Mouse (Mus musculus): Measurements from ENCODE around the gene Sorbs2. TPM values are rescaled to one million over a fixed set of nuclear protein-coding genes. Genes with fewer than 3 reads are reported as not detected.

Sorbs2 gene
- polyA plus RNA-seq, 1 experiment from 2014 or later: 54.8 TPM

GRCm38 (mm10) chr8:45673149-45673548 is 165.6 kb downstream of the Sorbs2 start:
- H3K4me1 ChIP-seq (ENCODE audit: control insufficient read depth, insufficient read depth, low read length): no peaks in the 10 kb centered on the region
- no peak overlapping the region for H3K9ac ChIP-seq (ENCODE audit: low read depth, low read length)
- ATAC-seq (ENCODE audit: low FRiP score, low TSS enrichment): no peak
- no peak overlapping the region for H3K4me3 ChIP-seq (ENCODE audit: low read length)
- no peak overlapping the region for H3K4me2 ChIP-seq (replicated peaks; ENCODE audit: low read depth, low read length)
- WGBS: 88% methylated on average over 4 of the region's 4 CpGs
- no peaks in the 10 kb centered on the region for H3K9me3 ChIP-seq (ENCODE audit: control insufficient read depth, low read length)
- 0 out of 2 replicates have a peak, but pooled peaks cover 2% of the 10 kb centered on the region for H3K27me3 ChIP-seq (ENCODE audit: control insufficient read depth, insufficient read depth, low read length)
- no peak overlapping the region for H3K27ac ChIP-seq (ENCODE audit: low read depth, low read length)
- no peaks in the 10 kb centered on the region for H3K36me3 ChIP-seq (ENCODE audit: control insufficient read depth, insufficient read depth, low read length)

GRCm38 (mm10) chr8:45675821-45676279 is 168.3 kb downstream of the Sorbs2 start:
- H3K4me2 ChIP-seq (replicated peaks; ENCODE audit: low read depth, low read length): no peak overlapping the region
- H3K4me3 ChIP-seq (ENCODE audit: low read length): no peak overlapping the region
- no peaks in the 10 kb centered on the region for H3K9me3 ChIP-seq (ENCODE audit: control insufficient read depth, low read length)
- 75% methylated on average over 6 of the region's 6 CpGs for WGBS
- H3K36me3 ChIP-seq (ENCODE audit: control insufficient read depth, insufficient read depth, low read length): no peaks in the 10 kb centered on the region
- no peak; the same call in 1 of the 2 replicates for ATAC-seq (ENCODE audit: low FRiP score, low TSS enrichment)
- no peak overlapping the region for H3K9ac ChIP-seq (ENCODE audit: low read depth, low read length)
- 0 out of 2 replicates have a peak, but pooled peaks cover 2% of the 10 kb centered on the region for H3K27me3 ChIP-seq (ENCODE audit: control insufficient read depth, insufficient read depth, low read length)
- H3K4me1 ChIP-seq (ENCODE audit: control insufficient read depth, insufficient read depth, low read length): no peaks in the 10 kb centered on the region
- H3K27ac ChIP-seq (ENCODE audit: low read depth, low read length): no peak overlapping the region

GRCm38 (mm10) chr8:45677114-45677853 is 169.7 kb downstream of the Sorbs2 start:
- no peak for ATAC-seq (ENCODE audit: low FRiP score, low TSS enrichment)
- H3K4me1 ChIP-seq (ENCODE audit: control insufficient read depth, insufficient read depth, low read length): no peaks in the 10 kb centered on the region
- H3K27ac ChIP-seq (ENCODE audit: low read depth, low read length): no peak overlapping the region
- no peak overlapping the region for H3K9ac ChIP-seq (ENCODE audit: low read depth, low read length)
- no peaks in the 10 kb centered on the region for H3K9me3 ChIP-seq (ENCODE audit: control insufficient read depth, low read length)
- WGBS: 51% methylated on average over 10 of the region's 10 CpGs
- no peak overlapping the region for H3K4me2 ChIP-seq (replicated peaks; ENCODE audit: low read depth, low read length)
- no peak overlapping the region for H3K4me3 ChIP-seq (ENCODE audit: low read length)
- no peaks in the 10 kb centered on the region for H3K36me3 ChIP-seq (ENCODE audit: control insufficient read depth, insufficient read depth, low read length)
- no peaks in the 10 kb centered on the region for H3K27me3 ChIP-seq (ENCODE audit: control insufficient read depth, insufficient read depth, low read length)

GRCm38 (mm10) chr8:45677854-45678241 is 170.3 kb downstream of the Sorbs2 start:
- ATAC-seq (ENCODE audit: low FRiP score, low TSS enrichment): no peak
- Histone ChIP-seq H3K27me3 (ENCODE audit: control insufficient read depth, insufficient read depth, low read length) (no peaks in the 10 kb centered on the region), H3K36me3 (ENCODE audit: control insufficient read depth, insufficient read depth, low read length) (no peaks in the 10 kb centered on the region), H3K4me1 (ENCODE audit: control insufficient read depth, insufficient read depth, low read length) (peaks cover 2% of the 10 kb centered on the region; the same call in 1 of the 2 replicates), H3K4me2 (replicated peaks; ENCODE audit: low read depth, low read length) (no peak overlapping the region), H3K27ac (ENCODE audit: low read depth, low read length) (no peak overlapping the region), H3K4me3 (ENCODE audit: low read length) (no peak overlapping the region), H3K9me3 (ENCODE audit: control insufficient read depth, low read length) (no peaks in the 10 kb centered on the region), H3K9ac (ENCODE audit: low read depth, low read length) (no peak overlapping the region)
- WGBS: 93% methylated on average over 3 of the region's 3 CpGs

GRCm38 (mm10) chr8:45681171-45681570 is 173.6 kb downstream of the Sorbs2 start:
- no peak overlapping the region for H3K4me3 ChIP-seq (ENCODE audit: low read length)
- no peaks in the 10 kb centered on the region for H3K27me3 ChIP-seq (ENCODE audit: control insufficient read depth, insufficient read depth, low read length)
- no peaks in the 10 kb centered on the region for H3K36me3 ChIP-seq (ENCODE audit: control insufficient read depth, insufficient read depth, low read length)
- no peaks in the 10 kb centered on the region for H3K9me3 ChIP-seq (ENCODE audit: control insufficient read depth, low read length)
- H3K4me2 ChIP-seq (replicated peaks; ENCODE audit: low read depth, low read length): no peak overlapping the region
- no peak for ATAC-seq (ENCODE audit: low FRiP score, low TSS enrichment)
- H3K9ac ChIP-seq (ENCODE audit: low read depth, low read length): no peak overlapping the region
- H3K4me1 ChIP-seq (ENCODE audit: control insufficient read depth, insufficient read depth, low read length): peaks cover 3% of the 10 kb centered on the region; the same call in 1 of the 2 replicates
- 90% methylated on average over 3 of the region's 3 CpGs for WGBS
- H3K27ac ChIP-seq (ENCODE audit: low read depth, low read length): no peak overlapping the region

- Histone ChIP-seq H3K27ac (ENCODE audit: low read depth, low read length) (no peak overlapping the region), H3K36me3 (ENCODE audit: control insufficient read depth, insufficient read depth, low read length) (no peaks in the 10 kb centered on the region), H3K27me3 (ENCODE audit: control insufficient read depth, insufficient read depth, low read length) (no peaks in the 10 kb centered on the region), H3K9me3 (ENCODE audit: control insufficient read depth, low read length) (no peaks in the 10 kb centered on the region), H3K4me2 (replicated peaks; ENCODE audit: low read depth, low read length) (no peak overlapping the region), H3K4me1 (ENCODE audit: control insufficient read depth, insufficient read depth, low read length) (peaks cover 16% of the 10 kb centered on the region; the same call in 1 of the 2 replicates), H3K4me3 (ENCODE audit: low read length) (no peak overlapping the region), H3K9ac (ENCODE audit: low read depth, low read length) (no peak overlapping the region)
- 45% methylated on average over 8 of the region's 8 CpGs for WGBS
- ATAC-seq (ENCODE audit: low FRiP score, low TSS enrichment): no peak
These were observed 175.3 kb downstream of the Sorbs2 start for GRCm38 (mm10) chr8:45682845-45683383.

GRCm38 (mm10) chr8:45687942-45688695 is 180.5 kb downstream of the Sorbs2 start:
- Histone ChIP-seq H3K4me1 (ENCODE audit: control insufficient read depth, insufficient read depth, low read length) (peaks cover 26% of the 10 kb centered on the region), H3K9me3 (ENCODE audit: control insufficient read depth, low read length) (no peaks in the 10 kb centered on the region), H3K36me3 (ENCODE audit: control insufficient read depth, insufficient read depth, low read length) (no peaks in the 10 kb centered on the region), H3K4me2 (replicated peaks; ENCODE audit: low read depth, low read length) (peak overlapping the region; percentile 21), H3K27me3 (ENCODE audit: control insufficient read depth, insufficient read depth, low read length) (no peaks in the 10 kb centered on the region), H3K27ac (ENCODE audit: low read depth, low read length) (peak overlapping the region; percentile 20; the same call in 1 of the 2 replicates), H3K4me3 (ENCODE audit: low read length) (no peak overlapping the region), H3K9ac (ENCODE audit: low read depth, low read length) (no peak overlapping the region)
- 31% methylated on average over 12 of the region's 12 CpGs for WGBS
- ATAC-seq (ENCODE audit: low FRiP score, low TSS enrichment): peak; percentile 67; the same call in 1 of the 2 replicates

GRCm38 (mm10) chr8:45689611-45690207 is 182.1 kb downstream of the Sorbs2 start:
- WGBS: 52% methylated on average over 2 of the region's 2 CpGs
- Histone ChIP-seq H3K4me3 (ENCODE audit: low read length) (no peak overlapping the region), H3K27ac (ENCODE audit: low read depth, low read length) (no peak overlapping the region), H3K36me3 (ENCODE audit: control insufficient read depth, insufficient read depth, low read length) (no peaks in the 10 kb centered on the region), H3K9ac (ENCODE audit: low read depth, low read length) (no peak overlapping the region), H3K4me2 (replicated peaks; ENCODE audit: low read depth, low read length) (no peak overlapping the region), H3K27me3 (ENCODE audit: control insufficient read depth, insufficient read depth, low read length) (no peaks in the 10 kb centered on the region), H3K9me3 (ENCODE audit: control insufficient read depth, low read length) (no peaks in the 10 kb centered on the region), H3K4me1 (ENCODE audit: control insufficient read depth, insufficient read depth, low read length) (peaks cover 26% of the 10 kb centered on the region)
- no peak for ATAC-seq (ENCODE audit: low FRiP score, low TSS enrichment)
